Mouse (Mus musculus) cerebellum, postnatal 14 days (tissue): Measurements from ENCODE around the gene Gm32742.

Experiments used
- DNase-seq, 2 experiments: peaks; one replicate each; pipeline ENCODE4 v3.0.0; 2021; ENCODE audit warnings: mixed read lengths in 2 of 2

Gm32742 gene

GRCm38 (mm10) chr9:51165312-51166180 is at the start of gene Gm32742:
Gm32742 (minus strand) TSS chr9:51165517.
- peak; percentile 49 to 57 for DNase-seq

DNA sequence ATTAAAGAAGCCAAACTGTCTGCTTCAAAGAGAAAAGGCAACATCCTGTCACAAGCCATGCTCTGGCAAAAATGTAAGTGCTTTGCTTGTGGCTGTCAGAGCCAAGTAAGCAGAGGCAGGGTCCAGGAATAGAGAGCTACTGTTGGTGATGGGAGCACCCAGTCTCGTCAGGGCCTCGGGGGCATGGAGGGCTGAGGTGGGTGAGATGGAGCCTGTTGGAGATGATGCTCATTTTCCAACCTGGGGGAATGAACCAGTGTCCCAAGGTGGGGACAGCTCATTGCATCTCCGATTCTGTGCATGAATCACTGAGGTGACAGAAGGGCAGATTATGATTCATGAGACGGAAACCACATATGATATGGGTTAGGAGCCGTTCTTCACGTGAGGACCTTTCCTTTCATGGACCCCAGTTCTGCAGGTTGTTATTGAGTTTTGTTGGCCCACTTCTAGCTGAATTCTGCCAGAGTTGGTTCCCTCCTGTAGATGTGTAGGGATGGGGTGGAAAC is 48.5 kb upstream of the Gm32742 start:
- no peak for DNase-seq

DNA sequence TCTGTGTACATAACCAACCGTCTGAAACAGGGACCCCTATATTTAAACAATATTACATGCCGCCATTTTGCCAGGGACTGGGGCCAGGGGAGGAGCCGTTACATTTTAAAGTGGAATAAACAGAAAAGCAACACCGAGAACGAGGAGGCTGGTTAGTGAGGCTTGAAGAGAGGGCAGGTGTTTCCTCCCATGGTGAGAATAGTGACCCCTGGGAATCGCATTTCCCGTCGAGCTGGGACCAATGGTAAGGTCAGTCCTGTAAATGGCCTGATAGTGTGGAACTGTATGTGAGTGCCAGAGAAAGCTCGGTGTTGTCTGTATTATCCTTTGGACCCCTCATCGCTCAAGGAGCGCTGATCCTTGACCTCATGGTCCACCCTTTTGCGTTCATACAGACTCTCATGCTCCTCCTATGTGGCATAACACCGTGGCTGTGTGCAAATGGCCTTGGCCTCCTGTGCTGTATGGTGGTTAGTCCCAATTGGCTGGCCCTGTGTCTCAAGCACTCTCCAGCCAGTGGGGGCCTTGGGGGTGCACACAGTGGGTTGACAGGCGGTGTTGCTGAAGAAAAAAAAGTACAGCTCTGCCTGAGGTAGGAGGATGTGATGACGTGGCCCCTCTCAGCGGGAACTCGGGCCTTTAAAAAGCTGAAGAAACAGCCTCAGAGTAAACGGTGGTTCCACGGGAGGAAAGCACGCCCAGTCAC is 47.9 kb upstream of the Gm32742 start, which contains the start of gene Pou2af1:
Pou2af1 (plus strand) TSS at position 686 of the 706 bp plus-strand sequence.
- no peak for DNase-seq

GRCm38 (mm10) chr9:51211191-51211590 is 45.9 kb upstream of the Gm32742 start:
- DNase-seq = no peak

DNA sequence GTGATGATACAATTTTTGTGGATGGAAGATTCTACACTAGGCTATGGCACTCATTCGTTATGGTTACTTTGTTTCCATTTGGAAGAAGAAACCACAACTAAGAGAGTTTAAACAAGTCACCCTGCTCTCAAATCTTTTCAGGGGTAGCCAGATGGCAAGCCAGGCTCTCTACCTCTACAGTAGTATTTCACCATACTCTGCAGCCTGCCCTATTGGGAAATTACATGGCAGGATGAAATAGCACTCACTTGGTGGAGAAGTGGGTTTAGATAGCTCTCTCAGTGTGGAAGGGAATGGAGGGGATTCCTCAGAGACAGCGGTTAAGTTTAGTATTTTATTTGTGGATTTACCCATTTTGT is 43.6 kb upstream of the Gm32742 start:
- DNase-seq = no peak

GRCm38 (mm10) chr9:51194790-51195189 is 29.5 kb upstream of the Gm32742 start:
- DNase-seq = no peak

DNA sequence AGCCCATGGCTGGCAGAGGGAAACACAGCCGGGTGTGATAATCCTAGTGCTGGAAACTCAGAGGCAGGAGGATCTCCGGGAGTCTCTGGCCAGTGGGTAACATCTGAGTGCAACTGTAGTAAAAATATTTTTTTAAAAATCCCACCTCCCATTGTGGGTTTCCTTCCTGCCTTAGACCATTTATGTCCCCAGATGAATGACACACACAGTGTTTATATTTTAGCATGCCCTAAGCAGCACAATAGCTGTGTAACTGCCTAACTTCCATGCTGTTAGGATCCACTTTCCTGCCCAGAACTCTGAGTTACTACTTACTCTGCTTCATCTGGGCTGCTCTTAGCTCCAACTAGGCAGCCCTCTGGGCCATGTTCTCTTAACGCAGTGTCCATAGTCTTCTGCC is 25.3 kb upstream of the Gm32742 start:
- no peak for DNase-seq

DNA sequence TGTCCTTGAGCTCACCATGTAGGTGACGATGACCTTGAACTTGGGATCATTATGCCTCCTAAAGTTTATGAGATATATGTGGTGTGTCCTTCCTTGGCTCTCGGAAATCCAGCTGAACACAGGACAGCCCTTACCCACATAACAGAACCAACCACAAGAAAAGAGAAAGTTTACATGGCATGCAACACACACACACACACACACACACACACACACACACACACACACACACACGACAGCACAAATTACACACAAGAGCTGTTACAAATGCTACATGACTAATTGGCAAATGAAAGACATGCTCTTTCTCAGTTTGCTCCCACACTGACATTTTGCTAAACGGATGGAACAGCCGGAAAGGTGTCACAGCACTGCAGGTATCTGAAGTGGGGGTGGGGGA is 20.6 kb upstream of the Gm32742 start:
- DNase-seq = no peak

DNA sequence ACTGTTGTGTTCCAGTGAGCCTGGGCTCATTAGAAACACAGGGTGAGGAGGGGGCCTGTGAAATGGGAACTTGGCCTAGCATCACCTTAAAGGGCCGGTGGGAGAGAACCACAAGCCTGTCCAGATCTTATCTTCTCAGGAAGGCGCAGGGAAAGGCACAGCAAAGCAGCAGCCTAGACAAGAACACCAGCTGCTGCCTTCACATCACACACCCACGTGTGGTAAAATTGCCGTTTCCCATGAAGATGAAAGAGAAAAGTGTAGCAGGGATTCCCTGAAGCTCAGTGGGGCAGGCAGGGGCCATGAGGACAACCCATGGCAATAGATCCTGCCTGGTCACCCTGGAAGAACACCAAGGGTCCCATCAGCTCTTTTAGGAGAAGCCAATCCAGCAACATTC is 20.1 kb upstream of the Gm32742 start:
- DNase-seq = no peak

DNA sequence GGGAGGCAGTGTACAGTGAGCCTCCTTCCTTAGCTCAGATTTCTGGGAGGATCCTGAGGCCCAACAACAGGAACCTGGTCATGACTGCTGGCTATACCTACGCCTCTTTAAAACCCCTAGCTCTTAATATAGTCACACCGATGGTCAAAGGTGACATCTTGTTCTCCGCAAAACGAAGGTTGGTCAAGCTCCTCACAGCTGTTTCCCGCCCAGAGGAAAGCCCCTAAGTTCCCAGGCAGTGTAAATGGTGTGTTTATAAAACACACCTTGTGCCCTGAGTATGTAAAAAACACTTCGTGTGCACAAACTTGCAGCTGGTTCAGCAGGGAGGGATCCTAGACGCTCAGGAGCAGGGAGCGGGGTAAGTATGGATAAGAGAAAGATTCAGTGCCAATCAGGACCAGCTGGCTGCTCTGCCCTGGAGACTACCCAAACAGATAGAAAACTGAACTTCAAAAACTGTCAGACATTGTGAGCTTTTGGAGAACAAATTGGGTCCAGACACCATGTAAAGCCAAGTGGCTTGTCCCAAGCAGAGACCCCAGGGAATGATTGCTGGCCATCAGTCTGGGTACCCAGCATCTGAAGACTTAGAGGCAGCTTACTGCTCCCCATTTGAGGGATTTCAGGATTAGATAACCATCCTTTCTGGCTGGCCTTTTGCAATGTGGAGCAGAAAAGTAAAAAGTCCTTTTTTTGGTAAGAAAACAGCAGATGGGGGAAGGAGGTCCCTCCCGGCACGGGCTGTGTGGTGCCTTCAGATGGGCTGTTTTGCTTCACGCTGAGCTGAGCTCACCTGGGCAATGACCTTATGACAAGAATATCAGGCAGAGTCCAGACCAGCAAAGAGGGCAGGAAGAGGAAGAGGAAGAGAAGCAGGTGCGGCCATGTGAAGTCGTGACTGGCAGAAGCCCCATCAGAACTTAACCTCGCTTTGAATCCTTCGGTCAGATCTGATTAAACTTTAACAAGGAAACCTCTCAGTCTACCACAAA is 17.7 kb upstream of the Gm32742 start:
- peak in 1 of 2 experiments; percentile 33 for DNase-seq

DNA sequence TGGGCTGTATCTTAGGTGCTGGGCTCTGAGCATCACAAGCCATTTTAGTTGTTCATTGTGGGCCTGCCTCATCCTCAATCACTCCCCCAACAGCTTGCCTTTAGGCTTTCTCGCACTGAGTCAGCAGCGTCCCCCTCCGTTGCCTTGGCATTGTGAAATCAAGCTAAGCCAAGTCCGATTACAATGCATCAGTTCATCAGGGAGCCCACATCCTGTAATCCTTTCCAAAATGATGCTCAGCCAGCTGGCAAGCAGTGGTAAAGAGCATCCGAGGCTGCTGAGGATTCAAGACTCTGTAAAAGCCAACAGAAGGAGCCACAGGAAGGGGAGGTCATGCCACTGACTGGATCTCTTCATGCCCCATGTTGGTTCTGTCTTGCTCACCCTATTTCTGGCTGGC is 15.3 kb upstream of the Gm32742 start:
- DNase-seq = peak; percentile 97

DNA sequence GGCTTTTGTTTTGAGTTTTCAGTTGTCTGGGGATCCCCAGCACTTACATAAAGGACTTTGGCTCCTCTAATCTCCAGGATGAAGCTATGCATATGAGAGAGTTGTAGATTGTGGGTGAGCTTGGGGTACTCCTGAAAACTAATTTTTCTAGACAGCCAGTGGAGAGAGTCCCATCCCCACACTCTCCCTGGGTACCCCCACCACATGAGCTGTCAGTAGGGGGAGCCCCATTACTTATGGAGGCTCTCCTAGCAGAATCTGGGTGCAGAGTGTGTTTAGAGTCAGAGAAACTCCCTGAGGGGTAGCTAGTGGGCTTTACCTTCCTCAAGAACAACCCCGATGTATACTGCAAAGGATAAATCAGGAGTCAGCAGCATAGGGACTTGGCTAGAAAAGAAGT is 13.0 kb upstream of the Gm32742 start:
- DNase-seq = peak in 1 of 2 experiments; percentile 29

DNA sequence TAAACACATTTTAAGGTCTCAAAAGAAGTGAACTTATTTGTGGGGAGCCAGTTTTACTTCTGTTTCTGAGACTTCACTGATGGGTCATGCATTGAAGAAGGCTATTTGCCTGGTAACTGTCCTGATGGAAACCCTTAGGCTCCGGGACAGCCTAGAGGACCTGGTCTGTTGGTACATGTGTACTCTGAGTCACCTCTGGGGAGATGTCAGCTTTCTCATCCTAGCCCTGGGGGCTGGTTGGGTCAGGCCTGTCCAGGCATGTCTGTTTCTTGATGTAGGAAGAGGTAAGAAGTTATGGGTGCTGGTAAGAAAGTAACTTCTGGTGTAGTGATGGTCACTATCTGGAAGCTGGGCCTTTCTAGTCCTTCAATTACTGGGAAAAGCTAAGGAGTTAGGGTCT is 10.4 kb upstream of the Gm32742 start:
- DNase-seq = no peak

- no peak for DNase-seq
Measured at GRCm38 (mm10) chr9:51174890-51175464, 9.7 kb upstream of the Gm32742 start.

- DNase-seq = no peak
Measured at GRCm38 (mm10) chr9:51170298-51170697, 5.0 kb upstream of the Gm32742 start.

DNA sequence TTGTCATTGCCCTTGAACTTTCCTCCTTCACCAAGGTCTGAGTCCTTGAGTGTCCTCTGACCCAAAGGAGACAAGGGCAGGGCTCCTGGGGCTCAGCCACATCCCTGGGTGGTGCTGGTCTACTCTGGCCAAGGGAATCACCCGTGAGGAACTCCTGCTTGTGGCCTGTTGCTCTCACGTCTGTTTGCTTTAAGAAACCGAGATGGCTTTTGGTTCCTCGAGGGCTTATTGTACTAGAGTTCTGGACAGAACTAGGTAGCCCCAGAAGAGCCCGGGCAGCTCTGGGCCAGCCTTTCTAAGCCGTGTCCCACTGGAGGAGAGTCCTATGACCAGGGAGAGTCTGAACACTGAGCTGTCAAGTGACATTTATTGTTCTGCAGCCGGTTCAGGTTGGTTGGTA is 3.8 kb upstream of the Gm32742 start:
- no peak for DNase-seq

GRCm38 (mm10) chr9:51168698-51169097 is 3.4 kb upstream of the Gm32742 start:
- no peak for DNase-seq

DNA sequence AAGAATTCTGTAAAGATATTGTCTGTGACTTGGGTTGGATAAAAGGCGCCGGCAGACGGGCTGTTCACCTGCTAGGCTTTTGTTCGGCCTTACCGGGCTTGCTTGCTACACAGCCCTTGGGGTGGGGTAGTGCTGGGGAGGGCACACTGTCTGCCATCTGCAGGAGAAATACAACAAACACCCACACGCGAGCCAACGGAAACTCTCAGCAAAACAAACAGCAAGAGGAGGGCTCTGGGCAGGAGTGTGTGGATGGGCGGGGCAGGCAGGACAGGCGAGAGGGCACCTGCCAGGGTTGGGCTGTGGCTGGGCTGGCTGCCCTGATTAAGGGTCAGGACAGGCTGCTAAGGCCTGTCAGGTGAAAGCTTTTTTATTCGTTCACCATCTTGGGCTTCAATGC is 2.6 kb upstream of the Gm32742 start:
- DNase-seq = peak; percentile 33 to 57

- DNase-seq = no peak
Measured at GRCm38 (mm10) chr9:51163989-51164388, 1.3 kb downstream of the Gm32742 start.

DNA sequence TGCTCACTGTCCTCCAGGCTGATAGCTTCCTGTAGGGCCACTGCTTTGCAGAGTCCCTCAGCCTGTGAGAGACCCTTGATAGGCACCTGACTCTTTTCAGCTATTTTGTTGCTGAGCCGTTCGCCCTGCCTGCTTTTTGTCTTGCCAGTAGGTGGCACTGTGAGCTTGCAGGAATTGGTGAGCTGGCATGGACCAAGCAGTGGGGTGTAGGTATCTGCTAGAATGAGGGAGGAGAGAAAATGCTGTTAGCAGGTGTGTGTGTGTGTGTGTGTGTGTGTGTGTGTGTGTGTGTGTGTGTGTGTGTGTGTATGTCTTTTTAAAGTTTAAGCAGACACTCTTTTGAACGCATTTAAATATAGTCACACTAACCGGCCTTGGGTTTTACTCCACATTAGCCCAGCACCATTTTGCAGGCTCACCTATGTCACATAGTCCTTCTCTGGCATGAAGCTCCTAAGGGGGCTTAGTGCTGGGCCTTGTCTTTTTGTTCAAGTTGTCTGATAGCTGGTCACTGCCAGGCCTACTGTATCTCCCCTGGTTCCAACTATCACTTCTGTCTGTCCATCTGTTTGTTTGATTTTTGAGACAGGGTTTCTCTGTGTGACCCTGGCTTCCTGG is 3.4 kb downstream of the Gm32742 start:
- peak; percentile 92 for DNase-seq

GRCm38 (mm10) chr9:51152079-51152752 is 13.1 kb downstream of the Gm32742 start:
- DNase-seq = peak; percentile 85 to 86
